Mouse (Mus musculus): ENCODE measurements around the gene Arl5a. TPM values are rescaled to one million over a fixed set of nuclear protein-coding genes. Genes with fewer than 3 reads are reported as not detected.

Arl5a gene
- polyA plus RNA-seq, 1 experiment from 2014 or later = 36.5 TPM

DNA sequence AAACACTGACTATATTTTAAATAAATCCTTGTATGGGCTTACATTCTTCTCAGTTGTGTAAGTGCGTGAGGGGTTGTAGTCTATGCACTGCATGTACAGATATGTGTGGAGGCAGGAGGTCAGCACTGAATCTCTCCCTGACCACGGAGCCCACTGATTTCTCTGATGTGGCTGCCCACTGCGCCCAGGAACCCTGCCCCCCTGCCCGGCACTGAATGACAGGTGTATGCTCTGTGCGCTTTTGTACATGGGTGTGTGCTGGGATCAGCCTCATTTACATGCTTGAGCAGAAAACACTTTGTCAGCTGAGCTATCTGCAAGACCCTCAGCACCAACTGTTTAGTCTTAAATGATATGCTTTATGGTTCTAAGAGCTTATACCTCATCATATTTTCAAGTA, 19.5 kb downstream of the Arl5a start:
- Histone ChIP-seq H3K36me3 (ENCODE audit: control insufficient read depth, insufficient read depth, low read length) (peaks cover 42% of the 10 kb centered on the region), H3K4me3 (ENCODE audit: low read length) (no peak overlapping the region), H3K9me3 (ENCODE audit: control insufficient read depth, low read length) (peaks cover 7% of the 10 kb centered on the region), H3K4me1 (replicated peaks; ENCODE audit: control insufficient read depth, insufficient read depth, low read length) (no peaks in the 10 kb centered on the region), H3K27me3 (ENCODE audit: control insufficient read depth, insufficient read depth, low read depth, low read length) (no peaks in the 10 kb centered on the region), H3K9ac (ENCODE audit: low read length) (no peak overlapping the region), H3K4me2 (ENCODE audit: low read depth, low read length) (no peak overlapping the region), H3K27ac (ENCODE audit: low read length) (no peak overlapping the region)
- WGBS = 90% methylated on average over 5 of the region's 5 CpGs
- no peak for ATAC-seq (ENCODE audit: low read depth)

DNA sequence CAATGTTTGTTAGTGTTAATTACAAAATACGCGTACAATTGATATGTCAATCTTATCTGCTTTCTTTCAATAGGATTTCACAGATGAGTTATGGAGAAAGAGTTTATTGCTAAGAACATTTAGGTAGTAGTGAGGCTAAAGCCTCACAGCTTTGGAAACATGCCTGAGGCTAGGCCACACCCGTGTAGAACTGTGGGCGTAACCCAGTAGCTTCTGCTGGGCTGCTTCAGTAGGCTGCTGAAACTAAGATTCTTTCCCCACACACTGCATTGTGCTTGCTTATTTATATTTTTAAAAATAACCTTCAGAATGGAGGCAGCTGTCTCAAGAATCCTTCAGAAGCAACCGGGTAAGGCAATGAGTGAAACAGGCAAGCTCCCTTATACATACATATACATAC, 30.2 kb downstream of the Arl5a start:
- no peak overlapping the region for H3K4me2 ChIP-seq (ENCODE audit: low read depth, low read length)
- no peak for ATAC-seq (ENCODE audit: low read depth)
- WGBS = 75% methylated on average over 5 of the region's 5 CpGs
- H3K4me3 ChIP-seq (ENCODE audit: low read length) = no peak overlapping the region
- H3K27ac ChIP-seq (ENCODE audit: low read length) = no peak overlapping the region
- H3K9me3 ChIP-seq (ENCODE audit: control insufficient read depth, low read length) = no peaks in the 10 kb centered on the region
- no peaks in the 10 kb centered on the region for H3K27me3 ChIP-seq (ENCODE audit: control insufficient read depth, insufficient read depth, low read depth, low read length)
- peaks cover 4% of the 10 kb centered on the region; the same call in 1 of the 2 replicates for H3K36me3 ChIP-seq (ENCODE audit: control insufficient read depth, insufficient read depth, low read length)
- H3K4me1 ChIP-seq (replicated peaks; ENCODE audit: control insufficient read depth, insufficient read depth, low read length) = no peaks in the 10 kb centered on the region
- no peak overlapping the region for H3K9ac ChIP-seq (ENCODE audit: low read length)

DNA sequence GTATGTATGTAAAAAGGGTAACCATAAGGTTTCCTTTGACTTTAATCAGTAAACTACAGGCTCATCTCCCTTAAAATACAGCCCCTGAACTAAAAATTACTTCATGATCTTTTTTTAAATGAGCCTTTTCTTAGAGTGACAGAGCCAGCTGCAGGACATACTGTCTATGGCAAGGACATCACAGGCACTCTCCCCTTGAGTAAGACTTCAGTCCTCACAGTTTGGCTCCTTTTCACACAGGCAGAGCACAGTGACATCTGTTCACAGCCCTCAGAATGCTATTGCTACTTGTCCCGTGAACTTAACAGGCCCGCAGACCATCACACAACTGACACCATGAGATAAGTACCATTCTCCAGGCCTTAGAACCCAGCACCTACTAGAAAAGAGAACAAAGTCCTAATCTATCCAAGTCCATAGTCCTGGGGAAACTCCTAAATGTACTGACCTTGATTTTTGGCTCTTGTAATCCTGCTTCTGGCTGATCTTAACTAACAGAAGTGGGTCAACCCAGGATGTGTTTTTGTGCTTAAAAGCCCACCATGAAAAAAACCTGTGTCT, 34.2 kb downstream of the Arl5a start:
- no peak overlapping the region for H3K4me2 ChIP-seq (ENCODE audit: low read depth, low read length)
- no peak for ATAC-seq (ENCODE audit: low read depth)
- H3K27ac ChIP-seq (ENCODE audit: low read length) = no peak overlapping the region
- H3K27me3 ChIP-seq (ENCODE audit: control insufficient read depth, insufficient read depth, low read depth, low read length) = no peaks in the 10 kb centered on the region
- H3K9me3 ChIP-seq (ENCODE audit: control insufficient read depth, low read length) = no peaks in the 10 kb centered on the region
- H3K36me3 ChIP-seq (ENCODE audit: control insufficient read depth, insufficient read depth, low read length) = no peaks in the 10 kb centered on the region
- peaks cover 6% of the 10 kb centered on the region for H3K4me1 ChIP-seq (replicated peaks; ENCODE audit: control insufficient read depth, insufficient read depth, low read length)
- WGBS = 66% methylated on average over 2 of the region's 2 CpGs
- no peak overlapping the region for H3K9ac ChIP-seq (ENCODE audit: low read length)
- no peak overlapping the region for H3K4me3 ChIP-seq (ENCODE audit: low read length)

DNA sequence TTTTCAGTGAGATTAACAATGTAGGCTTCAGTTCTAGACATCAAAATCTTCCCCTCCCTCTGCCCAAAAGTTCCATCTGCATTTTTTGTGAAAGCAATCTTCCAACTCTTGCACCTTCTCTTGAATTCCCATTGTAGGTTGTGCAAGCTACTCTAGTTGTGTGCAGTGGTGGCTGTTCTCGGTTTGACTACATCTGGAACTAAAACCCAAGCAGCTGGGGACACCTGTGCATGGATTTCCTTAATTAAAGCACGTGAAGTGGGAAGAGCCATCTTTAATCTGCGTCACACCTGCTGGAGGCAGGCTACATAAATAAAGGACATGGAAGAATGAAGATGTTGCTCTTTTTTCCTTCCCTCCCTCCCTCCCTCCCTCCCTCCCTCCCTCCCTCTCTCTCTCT, 34.7 kb downstream of the Arl5a start:
- Histone ChIP-seq H3K4me2 (ENCODE audit: low read depth, low read length) (no peak overlapping the region), H3K4me3 (ENCODE audit: low read length) (no peak overlapping the region), H3K9me3 (ENCODE audit: control insufficient read depth, low read length) (no peaks in the 10 kb centered on the region), H3K4me1 (replicated peaks; ENCODE audit: control insufficient read depth, insufficient read depth, low read length) (peaks cover 6% of the 10 kb centered on the region), H3K36me3 (ENCODE audit: control insufficient read depth, insufficient read depth, low read length) (no peaks in the 10 kb centered on the region), H3K27ac (ENCODE audit: low read length) (no peak overlapping the region), H3K9ac (ENCODE audit: low read length) (no peak overlapping the region), H3K27me3 (ENCODE audit: control insufficient read depth, insufficient read depth, low read depth, low read length) (no peaks in the 10 kb centered on the region)
- WGBS = 53% methylated on average over 3 of the region's 3 CpGs
- no peak for ATAC-seq (ENCODE audit: low read depth)

DNA sequence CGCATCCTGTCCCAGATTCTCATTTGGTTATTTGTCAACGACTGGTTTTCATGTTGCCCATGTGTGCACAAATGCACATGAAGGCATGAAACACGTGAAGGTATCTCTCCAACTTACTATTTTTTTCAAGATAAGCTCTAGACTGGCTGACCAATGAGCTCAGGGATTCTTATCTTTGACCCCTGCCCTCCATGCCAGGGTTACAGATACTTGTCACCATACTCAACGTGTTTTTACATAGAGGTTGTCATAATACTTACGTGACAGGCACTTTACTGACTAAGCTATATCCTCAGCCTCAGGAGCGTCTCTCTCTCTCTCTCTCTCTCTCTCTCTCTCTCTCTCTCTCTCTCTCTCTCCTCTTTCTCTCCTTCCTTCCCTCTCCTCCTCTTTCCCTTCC, 38.2 kb downstream of the Arl5a start:
- H3K4me3 ChIP-seq (ENCODE audit: low read length) = no peak overlapping the region
- WGBS = 39% methylated on average over 6 of the region's 6 CpGs
- no peaks in the 10 kb centered on the region for H3K27me3 ChIP-seq (ENCODE audit: control insufficient read depth, insufficient read depth, low read depth, low read length)
- H3K9me3 ChIP-seq (ENCODE audit: control insufficient read depth, low read length) = no peaks in the 10 kb centered on the region
- H3K4me2 ChIP-seq (ENCODE audit: low read depth, low read length) = peak overlapping the region; percentile 21; the same call in 1 of the 2 replicates
- no peak overlapping the region; the same call in 1 of the 2 replicates for H3K27ac ChIP-seq (ENCODE audit: low read length)
- ATAC-seq (ENCODE audit: low read depth) = no peak
- no peaks in the 10 kb centered on the region for H3K36me3 ChIP-seq (ENCODE audit: control insufficient read depth, insufficient read depth, low read length)
- H3K9ac ChIP-seq (ENCODE audit: low read length) = no peak overlapping the region
- H3K4me1 ChIP-seq (replicated peaks; ENCODE audit: control insufficient read depth, insufficient read depth, low read length) = peaks cover 6% of the 10 kb centered on the region

DNA sequence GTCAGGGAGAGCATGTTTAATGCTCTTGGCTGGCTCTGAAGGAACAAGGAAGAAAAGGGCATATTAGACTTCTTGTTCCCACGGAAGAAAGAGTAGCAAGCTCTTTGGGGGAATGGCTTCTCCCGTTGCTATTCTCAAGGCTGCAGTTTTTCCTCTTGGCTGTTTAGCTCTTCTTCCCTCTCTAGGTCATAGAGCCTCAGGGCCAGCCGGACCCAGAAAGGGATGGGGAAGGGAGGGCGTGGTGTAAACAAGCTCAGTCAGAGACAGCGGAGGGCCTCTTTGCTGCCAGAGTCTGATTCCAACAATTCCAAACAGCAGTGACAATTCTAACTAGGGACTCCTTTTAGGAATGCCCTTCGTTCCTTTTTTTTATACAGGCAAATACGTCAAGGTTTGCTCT, 38.7 kb downstream of the Arl5a start:
- H3K4me2 ChIP-seq (ENCODE audit: low read depth, low read length) = peak overlapping the region; percentile 21; the same call in 1 of the 2 replicates
- no peak overlapping the region for H3K9ac ChIP-seq (ENCODE audit: low read length)
- H3K27me3 ChIP-seq (ENCODE audit: control insufficient read depth, insufficient read depth, low read depth, low read length) = no peaks in the 10 kb centered on the region
- peak overlapping the region; percentile 48 for H3K27ac ChIP-seq (ENCODE audit: low read length)
- H3K4me3 ChIP-seq (ENCODE audit: low read length) = no peak overlapping the region
- H3K4me1 ChIP-seq (replicated peaks; ENCODE audit: control insufficient read depth, insufficient read depth, low read length) = peaks cover 6% of the 10 kb centered on the region
- H3K9me3 ChIP-seq (ENCODE audit: control insufficient read depth, low read length) = no peaks in the 10 kb centered on the region
- 24% methylated on average over 7 of the region's 7 CpGs for WGBS
- peak; percentile 78 for ATAC-seq (ENCODE audit: low read depth)
- H3K36me3 ChIP-seq (ENCODE audit: control insufficient read depth, insufficient read depth, low read length) = no peaks in the 10 kb centered on the region

DNA sequence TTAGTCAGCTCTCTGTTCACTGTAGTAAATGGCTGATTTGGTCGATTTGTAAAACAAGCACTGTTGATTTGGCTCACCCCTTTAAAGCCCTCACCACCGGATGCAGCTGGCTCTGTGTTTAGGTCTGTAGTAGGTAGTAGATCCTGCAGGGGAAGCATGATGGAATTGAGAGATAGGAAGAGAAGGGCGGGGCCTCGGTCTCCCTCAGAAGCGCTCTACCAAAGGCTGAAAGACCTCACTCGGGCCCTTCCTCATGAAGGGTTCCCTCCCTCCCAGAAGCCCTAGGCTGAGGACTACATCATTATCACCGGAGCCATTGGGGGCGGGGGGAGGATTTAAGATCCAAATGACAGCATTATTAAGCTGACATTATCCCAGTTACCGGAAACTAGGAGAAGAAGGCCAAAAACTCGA, 45.8 kb downstream of the Arl5a start:
- H3K27me3 ChIP-seq (ENCODE audit: control insufficient read depth, insufficient read depth, low read depth, low read length) = 0 out of 2 replicates have a peak, but pooled peaks cover 4% of the 10 kb centered on the region
- no peaks in the 10 kb centered on the region for H3K36me3 ChIP-seq (ENCODE audit: control insufficient read depth, insufficient read depth, low read length)
- peak; percentile 91 for ATAC-seq (ENCODE audit: low read depth)
- peak overlapping the region; percentile 29 for H3K4me2 ChIP-seq (ENCODE audit: low read depth, low read length)
- 56% methylated on average over 10 of the region's 10 CpGs for WGBS
- H3K27ac ChIP-seq (ENCODE audit: low read length) = no peak overlapping the region
- H3K9me3 ChIP-seq (ENCODE audit: control insufficient read depth, low read length) = no peaks in the 10 kb centered on the region
- no peak overlapping the region for H3K9ac ChIP-seq (ENCODE audit: low read length)
- H3K4me1 ChIP-seq (replicated peaks; ENCODE audit: control insufficient read depth, insufficient read depth, low read length) = no peaks in the 10 kb centered on the region; the same call in 1 of the 2 replicates
- no peak overlapping the region for H3K4me3 ChIP-seq (ENCODE audit: low read length)

DNA sequence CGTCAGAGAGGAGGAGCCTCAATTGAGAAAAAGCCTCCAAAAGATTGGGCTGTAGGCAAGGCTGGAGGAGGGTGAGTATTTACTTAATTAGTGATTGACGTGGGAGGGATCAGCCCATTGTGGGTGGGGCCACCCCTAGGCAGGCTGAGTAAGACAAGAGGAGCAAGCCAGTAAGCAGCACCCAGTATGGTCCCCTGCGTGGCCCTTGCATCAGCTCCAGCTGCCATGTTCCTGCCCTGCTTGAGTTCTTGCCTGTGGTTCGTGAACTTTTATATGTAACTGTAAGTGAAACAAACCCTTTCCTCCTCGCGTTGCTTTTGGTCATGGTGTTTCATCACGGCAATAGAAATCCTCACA, 46.3 kb downstream of the Arl5a start, which contains the start of gene Neb:
Gene Neb (minus strand): TSS at position 27 of the 357 bp plus-strand sequence.
- H3K9me3 ChIP-seq (ENCODE audit: control insufficient read depth, low read length) = no peaks in the 10 kb centered on the region
- WGBS = 47% methylated on average over 7 of the region's 7 CpGs
- H3K4me2 ChIP-seq (ENCODE audit: low read depth, low read length) = peak within 1 kb of the TSS; percentile 29
- H3K36me3 ChIP-seq (ENCODE audit: control insufficient read depth, insufficient read depth, low read length) = no peaks in the 10 kb centered on the region
- no peaks in the 10 kb centered on the region; the same call in 1 of the 2 replicates for H3K4me1 ChIP-seq (replicated peaks; ENCODE audit: control insufficient read depth, insufficient read depth, low read length)
- no peak within 1 kb of the TSS for H3K9ac ChIP-seq (ENCODE audit: low read length)
- ATAC-seq (ENCODE audit: low read depth) = peak; percentile 84
- H3K27ac ChIP-seq (ENCODE audit: low read length) = no peak within 1 kb of the TSS
- 0 out of 2 replicates have a peak within 1 kb of the TSS, but pooled peaks have one; percentile 2 for H3K4me3 ChIP-seq (ENCODE audit: low read length)
- 0 out of 2 replicates have a peak, but pooled peaks cover 4% of the 10 kb centered on the region for H3K27me3 ChIP-seq (ENCODE audit: control insufficient read depth, insufficient read depth, low read depth, low read length)

DNA sequence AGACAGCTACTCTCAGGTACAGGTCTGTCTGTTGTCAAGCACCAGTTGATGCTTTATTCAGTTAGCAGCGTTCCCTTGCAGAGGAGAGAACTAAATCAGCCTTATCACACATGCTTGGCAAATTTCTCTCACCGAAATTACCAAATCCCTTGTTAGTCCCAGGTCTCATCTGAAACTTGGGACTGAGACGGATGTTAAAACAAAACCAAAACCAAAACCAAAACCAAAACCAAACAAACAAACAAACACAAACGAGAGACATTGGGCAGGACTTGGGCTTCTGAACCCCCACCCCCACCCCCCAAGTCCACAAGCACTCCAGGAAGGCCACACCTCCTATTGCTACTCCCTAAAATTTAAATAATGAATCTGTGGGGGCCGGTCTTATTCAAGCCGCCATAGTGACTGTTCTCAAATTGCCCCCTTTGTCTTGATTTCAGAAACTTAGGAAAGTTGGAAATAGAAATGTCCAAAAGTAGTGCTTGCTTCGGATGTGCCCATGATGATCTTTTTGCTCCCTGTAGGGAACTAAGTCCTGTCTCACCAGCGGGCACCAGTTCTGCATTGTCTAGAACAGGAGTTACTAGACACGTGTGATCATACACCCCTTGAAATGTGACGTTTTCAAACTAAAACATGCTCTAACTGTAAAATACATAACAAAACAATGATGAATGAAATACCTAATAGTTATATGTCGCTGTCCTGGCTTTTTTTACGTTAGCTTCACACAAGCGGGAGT, 46.8 kb downstream of the Arl5a start:
- Histone ChIP-seq H3K4me2 (ENCODE audit: low read depth, low read length) (peak overlapping the region; percentile 29), H3K36me3 (ENCODE audit: control insufficient read depth, insufficient read depth, low read length) (no peaks in the 10 kb centered on the region), H3K9me3 (ENCODE audit: control insufficient read depth, low read length) (no peaks in the 10 kb centered on the region), H3K4me3 (ENCODE audit: low read length) (0 out of 2 replicates have a peak overlapping the region, but pooled peaks have one; percentile 2), H3K27ac (ENCODE audit: low read length) (no peak overlapping the region), H3K9ac (ENCODE audit: low read length) (no peak overlapping the region), H3K27me3 (ENCODE audit: control insufficient read depth, insufficient read depth, low read depth, low read length) (0 out of 2 replicates have a peak, but pooled peaks cover 4% of the 10 kb centered on the region), H3K4me1 (replicated peaks; ENCODE audit: control insufficient read depth, insufficient read depth, low read length) (no peaks in the 10 kb centered on the region; the same call in 1 of the 2 replicates)
- 49% methylated on average over 13 of the region's 13 CpGs for WGBS
- no peak for ATAC-seq (ENCODE audit: low read depth)

Measured in lung, embryonic 16.5 days (tissue).